Mouse (Mus musculus) spleen, adult 10 weeks (tissue): ENCODE measurements around the gene Pnmt. TPM values are rescaled to one million over a fixed set of nuclear protein-coding genes. Genes with fewer than 3 reads are reported as not detected.

ENCODE experiments used
- polyA plus RNA-seq: library from polyadenylated mRNA; stranded (reverse); fragments of 350-450 nt; fragmentation: Illumina TruSeq; extraction: RNeasy Lipid Tissue Mini Kit (QIAGEN cat#74804); gene quantifications from one replicate; pipeline ENCODE4 v1.2.3, GENCODE M21; 2015; ENCODE audit warnings: low replicate concordance; ENCODE audit not compliant: insufficient read depth

The Pnmt gene
- polyA plus RNA-seq: not detected

DNA sequence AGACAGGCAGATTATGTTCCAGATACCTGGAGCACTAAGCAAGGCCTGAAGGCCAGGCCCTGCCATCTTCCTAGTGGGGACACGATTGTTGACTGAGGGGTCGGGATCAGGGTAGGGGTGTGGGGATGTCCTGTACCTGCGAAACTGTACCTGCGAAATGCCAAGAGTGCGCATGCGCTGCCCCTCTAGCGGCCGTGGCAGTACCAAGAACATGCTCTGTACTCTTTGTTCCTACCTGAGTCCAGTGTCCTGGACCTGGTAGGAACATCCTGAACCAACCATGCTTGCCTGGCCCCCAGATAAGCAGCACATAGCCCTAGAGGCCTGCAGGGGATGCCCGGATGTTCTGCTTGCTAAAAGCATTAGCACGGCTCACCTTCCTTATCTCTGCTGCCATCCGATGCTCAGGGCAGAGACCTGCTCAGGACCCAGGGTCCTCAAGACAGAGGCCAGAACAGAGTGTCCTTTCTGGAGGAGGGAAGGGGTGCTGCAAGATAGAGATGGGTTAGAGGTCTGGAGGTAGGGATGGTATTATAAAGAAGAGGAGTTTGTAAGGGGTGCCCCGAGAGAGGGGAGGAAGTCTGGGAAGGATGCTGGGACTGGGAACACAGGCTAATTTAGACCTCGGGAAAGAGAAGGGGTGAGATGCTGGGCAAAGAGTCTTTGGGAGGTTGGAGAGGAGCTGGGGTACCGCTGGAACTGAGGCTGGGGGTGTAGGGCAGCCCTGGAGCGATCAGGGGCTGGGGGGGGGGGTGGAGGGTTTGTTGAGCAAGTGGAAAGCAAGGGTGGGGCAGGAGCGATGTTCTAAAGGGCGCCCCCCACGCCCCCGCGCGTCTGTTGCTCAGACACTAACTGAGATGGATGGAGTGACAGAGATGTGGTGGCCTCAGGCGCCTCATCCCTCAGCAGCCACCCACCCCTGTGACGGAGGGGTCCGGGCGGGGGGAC lies at the start of gene Pnmt:
TSS of gene Pnmt (plus strand) at position 813 of the 948 bp plus-strand sequence.

GRCm38 (mm10) chr11:98348083-98348961 lies 37.9 kb upstream of the Pnmt start, which contains the start of gene Ppp1r1b:
Gene Ppp1r1b (plus strand): TSS chr11:98348404.

DNA sequence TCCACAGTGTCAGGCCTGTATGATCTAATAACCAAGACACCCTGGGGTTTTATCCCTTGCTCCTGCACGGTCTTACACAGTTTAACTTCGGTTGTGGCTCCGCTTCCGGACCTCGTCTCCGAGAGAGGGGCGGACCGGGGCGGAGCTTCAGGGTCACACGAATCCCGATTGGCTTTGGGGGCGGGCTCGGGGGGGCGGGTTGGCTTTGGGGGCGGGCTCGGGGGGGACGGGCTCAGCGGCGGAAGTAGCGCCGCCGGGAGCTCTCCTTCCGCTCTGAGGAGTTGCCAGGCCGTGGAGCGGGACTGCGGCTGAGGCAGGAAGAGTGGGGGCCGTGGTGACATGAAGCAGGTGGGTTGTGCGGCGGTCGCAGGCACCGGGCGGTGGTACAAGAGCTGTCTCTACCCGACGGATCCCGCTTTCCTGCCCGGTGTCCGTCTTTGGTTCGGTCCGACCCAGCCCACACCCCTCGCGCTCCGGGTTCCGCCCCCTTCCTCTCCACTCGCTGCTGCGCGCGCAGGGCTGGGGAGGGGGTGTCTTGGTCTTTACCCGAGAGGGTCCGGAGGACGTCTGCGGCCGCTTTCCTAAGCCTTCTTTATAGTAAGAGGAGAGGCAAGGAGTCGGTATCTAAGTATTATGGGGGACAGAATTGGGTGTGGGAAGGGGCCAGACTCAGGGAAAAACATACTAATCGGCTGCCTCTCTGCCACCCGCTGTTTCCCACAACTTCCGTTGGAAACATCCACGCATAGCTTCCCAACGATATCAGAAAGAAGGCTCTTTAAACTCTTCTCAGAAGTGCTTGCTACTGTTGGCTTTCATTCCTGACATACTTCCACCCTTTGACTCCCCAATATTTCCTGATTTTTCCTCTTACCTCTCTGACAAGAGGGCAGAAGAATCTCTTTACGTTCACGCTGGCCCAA lies 27.8 kb upstream of the Pnmt start, which contains the start of gene Stard3:
TSS of gene Stard3 (plus strand) at position 208 of the 923 bp plus-strand sequence.

GRCm38 (mm10) chr11:98383261-98384030 lies 2.8 kb upstream of the Pnmt start, which contains the start of gene Tcap:
Gene Tcap (plus strand): TSS chr11:98383811.

DNA sequence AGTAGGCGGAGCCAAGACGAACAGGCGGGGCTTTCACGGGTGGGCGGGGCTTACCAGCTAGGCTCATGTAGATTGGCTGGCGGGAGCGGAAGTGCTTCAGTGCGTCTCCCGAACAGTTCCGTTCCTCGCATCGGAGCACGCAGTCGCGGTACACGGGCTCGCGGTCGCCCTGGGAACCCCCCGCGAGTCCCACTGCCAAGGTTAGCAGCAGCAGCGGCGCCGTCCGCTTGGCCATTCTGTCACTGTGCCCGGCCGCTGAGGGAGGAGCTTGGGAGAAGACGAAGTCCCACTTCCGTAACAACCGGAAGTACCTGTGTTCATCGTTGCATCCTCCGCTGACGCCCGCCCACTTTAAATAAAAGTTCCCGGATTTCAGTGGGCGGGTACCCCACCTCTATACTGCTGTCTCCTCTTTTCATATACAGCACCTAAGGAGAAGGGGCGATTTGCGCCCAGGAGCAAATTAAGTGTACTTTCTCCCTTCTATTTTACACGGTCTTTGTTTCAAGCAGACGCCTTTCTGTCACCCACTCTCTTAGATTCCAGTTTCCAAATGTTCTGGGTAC lies 14.0 kb downstream of the Pnmt start, which contains the start of gene Pgap3:
TSS of gene Pgap3 (minus strand) at position 330 of the 566 bp plus-strand sequence.

DNA sequence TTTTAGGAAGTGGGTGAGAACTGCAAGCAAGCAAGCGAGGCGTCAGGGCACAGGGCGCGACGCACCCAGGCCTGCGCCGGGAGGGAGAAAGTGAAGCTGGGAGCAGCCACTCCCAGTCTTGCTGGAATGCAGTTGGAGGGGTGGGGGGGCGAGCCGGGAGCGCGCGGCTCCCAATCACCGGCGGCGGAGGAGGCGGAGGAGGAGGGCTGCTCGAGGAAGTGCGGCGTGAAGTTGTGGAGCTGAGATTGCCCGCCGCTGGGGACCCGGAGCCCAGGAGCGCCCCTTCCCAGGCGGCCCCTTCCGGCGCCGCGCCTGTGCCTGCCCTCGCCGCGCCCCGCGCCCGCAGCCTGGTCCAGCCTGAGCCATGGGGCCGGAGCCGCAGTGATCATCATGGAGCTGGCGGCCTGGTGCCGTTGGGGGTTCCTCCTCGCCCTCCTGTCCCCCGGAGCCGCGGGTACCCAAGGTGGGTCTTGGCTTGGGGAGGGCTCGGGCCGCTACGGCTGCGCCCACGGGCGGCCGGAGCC lies 26.1 kb downstream of the Pnmt start, which contains the start of gene Erbb2:
TSS of gene Erbb2 (plus strand) at position 198 of the 524 bp plus-strand sequence.

Other genes with a start within 250 kb of the Pnmt start
- 38.5 TPM for gene Fbxl20, start 236.0 kb upstream of the Pnmt start, polyA plus RNA-seq
- gene Med1, start 193.2 kb upstream of the Pnmt start, polyA plus RNA-seq: 63.3 TPM
- 52.9 TPM for gene Cdk12, start 183.4 kb upstream of the Pnmt start, polyA plus RNA-seq
- gene Neurod2, start 56.8 kb upstream of the Pnmt start, polyA plus RNA-seq: not detected
- gene Ppp1r1b, start 38.0 kb upstream of the Pnmt start, polyA plus RNA-seq: not detected
- gene Stard3, start 28.1 kb upstream of the Pnmt start, polyA plus RNA-seq: 23.7 TPM
- not detected for gene Tcap, start 2.6 kb upstream of the Pnmt start, polyA plus RNA-seq
- gene Pgap3, start 14.0 kb downstream of the Pnmt start, polyA plus RNA-seq: 3.6 TPM
- gene Erbb2, start 26.0 kb downstream of the Pnmt start, polyA plus RNA-seq: 1.2 TPM
- 99.5 TPM for gene Mien1, start 52.5 kb downstream of the Pnmt start, polyA plus RNA-seq
- 0.41 TPM for gene Grb7, start 59.9 kb downstream of the Pnmt start, polyA plus RNA-seq
- 218 TPM for gene Ikzf3, start 159.6 kb downstream of the Pnmt start, polyA plus RNA-seq
- gene Zpbp2, start 164.6 kb downstream of the Pnmt start, polyA plus RNA-seq: 6.1 TPM
- gene Ormdl3, start 200.9 kb downstream of the Pnmt start, polyA plus RNA-seq: 16.2 TPM
- not detected for gene Lrrc3c, start 211.8 kb downstream of the Pnmt start, polyA plus RNA-seq
- 0.23 TPM for gene Gm12355, start 239.2 kb downstream of the Pnmt start, polyA plus RNA-seq
- gene Gsdma3, start 239.9 kb downstream of the Pnmt start, polyA plus RNA-seq: not detected